Mouse (Mus musculus) erythroblast, embryonic 14.5 days (primary cell): ENCODE measurements around the gene Clec4n.

ENCODE experiments used
- GATA1 ChIP-seq: IDR thresholded peaks from 2 replicates; pipeline ENCODE4 v1.6.1; 2012; ENCODE audit warnings: low read length, inconsistent platforms, mixed read lengths
- TAL1 ChIP-seq: IDR thresholded peaks from 3 replicates; pipeline ENCODE4 v1.6.1; 2012; ENCODE audit warnings: low read length, inconsistent platforms, mixed read lengths

- TF ChIP-seq GATA1 (no peak), TAL1 (no peak)
Measured at GRCm38 (mm10) chr6:123252735-123253134, 23.1 kb downstream of the Clec4n start.
